Mouse (Mus musculus): ENCODE results near the gene Srsy.
"Not testable (repeated sequence)": the region's sequence is repeated elsewhere in the genome, so short reads cannot be mapped to it uniquely, and the experiment has no call there.

The Srsy gene

GRCm38 (mm10) chrY:17937230-17937629 is at the start of gene Srsy:
TSS of gene Srsy (minus strand) at chrY:17937330.
- DNase-seq (ENCODE audit: low spot score in 2 of 2) = not testable (repeated sequence)

Data from spleen, postnatal 4 days (tissue).